Mouse (Mus musculus): Measurements from ENCODE around the gene Txndc11. TPM values are rescaled to one million over a fixed set of nuclear protein-coding genes. Genes with fewer than 3 reads are reported as not detected.

The Txndc11 gene
- polyA plus RNA-seq, 1 experiment: 36.4 TPM

- no peak for DNase-seq (ENCODE audit: low read depth)
These were observed 29.5 kb downstream of the Txndc11 start for GRCm38 (mm10) chr16:11104905-11105304.

- peak; percentile 60 for DNase-seq (ENCODE audit: low read depth)
These were observed 37.1 kb downstream of the Txndc11 start for GRCm38 (mm10) chr16:11097301-11097700.

- DNase-seq (ENCODE audit: low read depth): no peak
These were observed 40.6 kb downstream of the Txndc11 start for GRCm38 (mm10) chr16:11093717-11094386.

GRCm38 (mm10) chr16:11092523-11092922, 41.9 kb downstream of the Txndc11 start:
- DNase-seq (ENCODE audit: low read depth): no peak

DNA sequence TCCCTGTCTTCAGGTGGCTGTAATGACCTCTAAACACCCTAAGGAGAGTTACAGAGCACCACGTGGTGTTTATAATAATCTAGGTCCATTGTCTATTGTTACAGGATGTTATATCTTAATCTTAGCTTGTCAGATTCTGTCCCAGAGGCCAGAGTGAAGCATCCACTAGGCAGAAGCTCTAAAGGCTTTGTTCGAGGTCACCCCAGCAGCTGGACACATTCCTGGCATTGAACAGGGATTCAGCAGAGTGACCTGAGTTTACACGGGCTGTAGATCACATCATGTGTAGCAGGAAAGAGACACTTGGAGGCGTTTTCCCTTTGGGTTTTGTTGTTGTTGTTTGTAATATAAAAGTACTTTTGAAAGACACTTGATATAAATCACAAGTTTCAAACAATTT, 42.4 kb downstream of the Txndc11 start:
- no peak for DNase-seq (ENCODE audit: low read depth)

GRCm38 (mm10) chr16:11090836-11091570, 43.4 kb downstream of the Txndc11 start:
- DNase-seq (ENCODE audit: low read depth): no peak

DNA sequence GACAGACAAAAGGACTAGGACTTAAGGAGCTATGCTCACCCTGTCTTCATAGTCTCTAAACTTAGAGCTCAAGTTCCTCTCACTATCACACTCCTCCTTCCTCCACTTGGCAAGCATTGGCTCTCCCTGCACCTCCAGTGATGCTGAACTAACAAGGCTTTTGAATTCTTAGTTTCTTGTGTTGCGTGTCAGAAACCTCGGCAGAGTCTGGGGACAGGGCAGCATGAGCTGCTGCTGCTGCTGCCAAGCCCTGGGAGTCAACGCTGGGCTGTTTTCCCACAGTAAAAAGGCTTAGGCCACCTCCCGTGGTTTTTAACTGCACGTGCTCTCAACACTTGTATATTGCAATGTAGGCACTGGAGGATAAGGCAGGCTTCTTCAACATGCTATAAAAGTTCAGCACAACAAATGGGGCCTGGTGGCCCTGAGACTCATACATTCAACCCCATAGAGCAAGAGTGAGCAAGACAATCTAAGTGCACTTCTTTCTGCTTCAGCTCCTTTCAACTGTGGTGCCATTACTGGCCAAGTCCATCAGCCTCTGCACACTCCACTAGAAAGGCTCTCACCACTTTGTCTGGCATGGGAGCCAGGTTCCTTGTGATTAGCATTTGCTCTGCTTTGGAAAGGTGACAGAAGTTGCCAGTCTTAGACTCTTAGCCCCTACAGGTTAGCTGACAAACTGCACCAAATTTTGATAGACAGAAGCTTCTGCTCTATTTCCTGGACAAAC, 47.4 kb downstream of the Txndc11 start:
- no peak for DNase-seq (ENCODE audit: low read depth)

GRCm38 (mm10) chr16:11086299-11086698, 48.2 kb downstream of the Txndc11 start:
- no peak for DNase-seq (ENCODE audit: low read depth)

DNA sequence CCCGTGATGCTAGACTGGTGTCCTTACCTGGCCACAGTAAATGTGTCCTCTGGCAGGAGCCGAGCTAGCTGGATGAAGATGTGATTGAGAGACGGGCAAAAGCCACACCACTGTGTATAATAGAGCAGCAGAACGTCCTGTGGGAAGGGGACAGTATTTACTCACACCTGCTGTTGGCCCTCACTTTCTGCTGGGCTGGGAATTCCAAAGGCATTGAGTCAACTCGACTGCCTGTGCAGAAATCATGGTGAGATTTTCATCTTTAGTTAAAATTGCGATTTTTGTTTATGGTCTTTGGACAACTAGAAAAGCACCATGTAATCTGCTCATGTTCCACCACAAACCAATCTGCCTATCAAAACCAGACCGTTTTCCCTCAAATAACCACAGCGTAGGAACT, 50.3 kb downstream of the Txndc11 start:
- DNase-seq (ENCODE audit: low read depth): no peak

GRCm38 (mm10) chr16:11078216-11078869, 56.1 kb downstream of the Txndc11 start:
- DNase-seq (ENCODE audit: low read depth): no peak

DNA sequence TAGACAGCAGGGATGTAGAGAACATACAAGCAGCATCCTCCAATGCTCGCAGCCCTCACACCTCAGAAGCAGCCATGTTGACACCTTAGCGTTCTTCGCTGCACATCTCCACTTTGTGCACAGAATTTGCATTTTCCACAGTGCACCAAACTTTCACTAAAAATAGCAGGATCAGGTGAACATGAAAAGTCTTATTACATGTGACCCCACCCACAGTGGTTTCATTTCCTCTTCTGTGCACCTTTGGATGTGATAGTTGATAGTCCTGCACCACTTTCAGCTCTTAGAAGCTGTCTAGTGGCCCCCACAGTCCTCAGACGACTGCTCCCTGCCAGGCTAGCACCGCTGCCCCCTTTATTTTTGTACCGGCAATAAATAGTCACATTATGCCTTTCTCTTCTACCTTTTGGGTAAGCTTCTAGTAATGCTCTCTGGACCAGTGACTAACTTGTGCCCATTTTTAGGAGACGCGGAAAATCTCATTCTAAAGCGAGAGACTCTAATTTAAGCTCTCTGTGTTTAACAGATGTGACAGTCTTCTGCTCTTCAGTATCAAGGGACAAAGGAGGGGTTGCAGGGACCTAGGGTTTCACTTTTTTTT, 56.7 kb downstream of the Txndc11 start:
- DNase-seq (ENCODE audit: low read depth): no peak

DNA sequence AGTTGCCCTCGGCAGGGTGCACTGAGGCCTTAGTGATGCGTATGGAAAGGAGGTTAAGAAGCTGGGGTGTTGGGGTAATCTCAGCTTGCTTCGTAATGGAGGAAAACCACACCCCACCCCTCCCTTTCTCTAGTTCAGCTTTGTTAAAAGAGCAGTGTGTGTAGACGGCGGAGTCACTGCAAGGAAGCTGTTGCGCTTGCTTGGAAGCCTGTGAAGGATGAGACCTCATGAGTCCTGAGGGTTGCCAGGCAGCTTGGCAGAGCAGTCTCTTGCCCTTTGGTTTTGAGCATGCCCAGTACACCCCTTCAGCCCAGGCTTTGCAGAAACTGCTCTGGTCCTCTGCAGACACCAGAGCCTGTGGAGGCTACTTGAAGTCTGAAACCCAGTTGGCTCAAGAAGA, 61.4 kb downstream of the Txndc11 start:
- DNase-seq (ENCODE audit: low read depth): no peak

- no peak for DNase-seq (ENCODE audit: low read depth)
These were observed 62.0 kb downstream of the Txndc11 start for GRCm38 (mm10) chr16:11072454-11072853.

- DNase-seq (ENCODE audit: low read depth): no peak
These were observed 62.6 kb downstream of the Txndc11 start for GRCm38 (mm10) chr16:11071887-11072286.

GRCm38 (mm10) chr16:11071176-11071575, 63.3 kb downstream of the Txndc11 start:
- no peak for DNase-seq (ENCODE audit: low read depth)

GRCm38 (mm10) chr16:11069710-11070420, 64.6 kb downstream of the Txndc11 start:
- no peak for DNase-seq (ENCODE audit: low read depth)

- no peak for DNase-seq (ENCODE audit: low read depth)
These were observed 65.2 kb downstream of the Txndc11 start for GRCm38 (mm10) chr16:11069271-11069670.

DNA sequence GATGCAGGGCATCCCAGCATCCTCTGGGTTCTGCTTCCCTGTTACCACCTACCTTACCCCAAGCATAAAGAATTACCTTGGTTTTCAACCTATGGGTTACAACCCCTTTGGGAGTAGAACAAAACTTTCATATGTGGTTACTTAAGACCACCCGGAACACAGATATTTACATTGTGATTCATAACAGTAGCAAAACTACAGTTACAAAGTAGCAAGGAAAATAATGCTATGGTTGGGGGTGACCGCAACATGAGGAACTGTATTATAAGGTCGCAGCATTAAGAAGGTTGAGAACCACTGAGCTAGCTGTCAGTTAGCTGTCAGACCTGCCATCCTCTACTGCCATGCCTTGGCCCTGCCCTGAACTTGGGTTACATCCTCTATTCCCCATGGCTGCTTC, 65.8 kb downstream of the Txndc11 start:
- DNase-seq (ENCODE audit: low read depth): no peak

DNA sequence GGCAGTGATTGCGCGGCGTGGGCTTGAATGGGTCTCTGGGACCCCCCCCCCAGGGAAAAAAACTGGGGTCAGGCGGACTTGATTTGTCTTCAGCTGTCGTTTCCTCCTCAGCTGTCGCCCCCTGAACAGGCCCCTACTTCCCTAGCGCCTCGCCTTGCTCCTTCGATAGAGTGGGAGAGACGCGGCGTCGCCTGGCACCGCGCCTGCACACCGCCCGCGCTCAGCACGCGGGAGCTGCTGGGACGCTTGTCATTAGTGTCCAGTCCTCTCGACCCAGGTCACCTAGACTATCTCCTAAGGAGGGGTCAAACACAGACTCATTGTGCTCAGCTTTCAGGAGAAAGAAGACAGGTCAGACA, 67.6 kb downstream of the Txndc11 start:
- no peak for DNase-seq (ENCODE audit: low read depth)

- peak; percentile 69 for DNase-seq (ENCODE audit: low read depth)
These were observed 68.2 kb downstream of the Txndc11 start, which contains the start of gene Litaf for GRCm38 (mm10) chr16:11066029-11066832. Litaf (minus strand) TSS chr16:11066157.

All from gonadal fat pad, adult 2 months (tissue).